Comparison of ENCODE assay signal across 9 mouse cellular contexts in genomic region chr2:122466901-122467300, GRCm38 (mm10). TPM values are rescaled to one million over a fixed set of nuclear protein-coding genes. Genes with fewer than 3 reads are reported as not detected.
DNase-seq lines count a peak whose midpoint lies in the region; ATAC-seq and TF ChIP-seq lines count a peak whose summit lies in the region.
"Had no signal": no experiment of that assay in that cellular context is flagged by ENCODE, and none has a peak within 500 bp of the region (broad histone marks: within the 10 kb centered on the region; RNA-seq: fewer than 3 reads in every experiment).

No protein-coding gene starts in this region.

- H3K9me3 ChIP-seq in forebrain, postnatal 0 days (ENCODE audit: low read length) = no peaks in the 10 kb centered on the region
- H3K9me3 ChIP-seq in limb, embryonic 13.5 days = no peaks in the 10 kb centered on the region

- no peak; the same call in 1 of the 2 replicates for ATAC-seq in forebrain, postnatal 0 days
- no peak for ATAC-seq in limb, embryonic 13.5 days (ENCODE audit: low FRiP score, low read depth)

- H3K4me3 ChIP-seq in forebrain, postnatal 0 days (ENCODE audit: low read depth, low read length) = peak overlapping the region; percentile 56
- H3K4me3 ChIP-seq in limb, embryonic 13.5 days = peak overlapping the region; percentile 56

- no peak overlapping the region for H3K27ac ChIP-seq in forebrain, postnatal 0 days (ENCODE audit: low read depth, low read length)
- H3K27ac ChIP-seq in limb, embryonic 13.5 days = no peak overlapping the region

- H3K9ac ChIP-seq in forebrain, postnatal 0 days = peak overlapping the region; percentile 59; the same call in 1 of the 2 replicates
- H3K9ac ChIP-seq in limb, embryonic 13.5 days = peak overlapping the region; percentile 67

- TF ChIP-seq CTCF in forebrain, postnatal 0 days (IDR thresholded peaks at IDR 0.05; ENCODE audit: low read depth) = no peak

- peak overlapping the region; percentile 94 for H3K4me2 ChIP-seq in forebrain, postnatal 0 days (ENCODE audit: low read depth)
- H3K4me2 ChIP-seq in limb, embryonic 13.5 days (replicated peaks) = peak overlapping the region; percentile 93

- no peaks in the 10 kb centered on the region for H3K4me1 ChIP-seq in forebrain, postnatal 0 days (ENCODE audit: insufficient read depth)
- H3K4me1 ChIP-seq in limb, embryonic 13.5 days = peaks cover 6% of the 10 kb centered on the region

- H3K36me3 ChIP-seq in forebrain, postnatal 0 days (ENCODE audit: insufficient read depth) = no peaks in the 10 kb centered on the region
- H3K36me3 ChIP-seq in limb, embryonic 13.5 days = no peaks in the 10 kb centered on the region

- peak; percentile 3 for DNase-seq in kidney, adult 9 months
- no peak for DNase-seq in kidney, adult 8-10 months
- peak; percentile 78 for DNase-seq in T-cell, adult 2 months (ENCODE audit: low spot score)
- peak; percentile 36 for DNase-seq in forebrain, postnatal 0 days
- DNase-seq in naive thymus-derived CD4-positive, alpha-beta T cell, adult 2 months (ENCODE audit: low read depth) = peak; percentile 79
- no peak for DNase-seq in c-Kit-positive CD71-positive TER-119-positive erythroid progenitor cells, embryonic 14.5 days (ENCODE audit: low spot score)
- no peak for DNase-seq in testis, postnatal 14 days (ENCODE audit: low spot score)

- WGBS in forebrain, postnatal 0 days = 30% methylated on average over 11 of the region's 11 CpGs
- 24% methylated on average over 11 of the region's 11 CpGs for WGBS in limb, embryonic 13.5 days

- no peaks in the 10 kb centered on the region for H3K27me3 ChIP-seq in forebrain, postnatal 0 days (ENCODE audit: insufficient read depth, low read length)
- H3K27me3 ChIP-seq in limb, embryonic 13.5 days = no peaks in the 10 kb centered on the region

RNA-seq across cellular contexts. Expression of gene Gm14085, which starts 17.8 kb away (rescaled TPM):
- not detected in 2 replicates for total RNA-seq in forebrain, postnatal 0 days (2014; rRNA removed)
- polyA plus RNA-seq in forebrain, postnatal 0 days (2015; fragmentation: Nextera tagmentation; extraction: Ambion mirVana) = not detected in 2 replicates
- not detected in 2 replicates for polyA plus RNA-seq in limb, embryonic 13.5 days (2015; fragmentation: Nextera tagmentation; extraction: Ambion mirVana)
- total RNA-seq: left cerebral cortex, adult 8-10 months had no signal

RNA-seq across cellular contexts. Expression of gene Slc28a2, which starts 40.6 kb away (rescaled TPM):
- 0.05 and 0.15 TPM in 2 replicates for total RNA-seq in forebrain, postnatal 0 days (2014; rRNA removed)
- polyA plus RNA-seq in forebrain, postnatal 0 days (2015; fragmentation: Nextera tagmentation; extraction: Ambion mirVana) = 0.08 and 0.15 TPM in 2 replicates
- polyA plus RNA-seq in limb, embryonic 13.5 days (2015; fragmentation: Nextera tagmentation; extraction: Ambion mirVana) = 0.15 and 0.29 TPM in 2 replicates

Comparison
In these comparisons a context has a peak if more than half of its experiments do, and no peak if none do; other contexts are left out.
1. DNase-seq: peak in kidney, adult 9 months (single experiment), T-cell, adult 2 months (single experiment), forebrain, postnatal 0 days (single experiment) and naive thymus-derived CD4-positive, alpha-beta T cell, adult 2 months (single experiment); none in kidney, adult 8-10 months (0 of 2), c-Kit-positive CD71-positive TER-119-positive erythroid progenitor cells, embryonic 14.5 days (single experiment) and testis, postnatal 14 days (single experiment).